Mouse (Mus musculus) kidney, embryonic 16.5 days (tissue): Measurements from ENCODE around the gene Yes1. TPM values are rescaled to one million over a fixed set of nuclear protein-coding genes. Genes with fewer than 3 reads are reported as not detected.

Source experiments
- polyA plus RNA-seq: library from polyadenylated mRNA; unstranded; fragments of >200 nt; fragmentation: Nextera tagmentation; extraction: Ambion mirVana; gene quantifications from 2 replicates; pipeline ENCODE4 v1.2.1, GENCODE M21; 2015

Gene Yes1
- polyA plus RNA-seq, 1 experiment from 2014 or later, result 35.2 TPM

Other genes with a start within 250 kb of the Yes1 start
- 190 and 195 TPM in 2 replicates for gene Ppp1cb, start 152.3 kb upstream of the Yes1 start, polyA plus RNA-seq
- 89.7 and 95.9 TPM in 2 replicates for gene Pisd, start 174.5 kb downstream of the Yes1 start, polyA plus RNA-seq
- gene Gm20671, start 215.9 kb downstream of the Yes1 start, polyA plus RNA-seq, result not detected in 2 replicates
- 12.5 and 13.8 TPM in 2 replicates for gene Prr14l, start 243.1 kb downstream of the Yes1 start, polyA plus RNA-seq